Mouse (Mus musculus) heart, postnatal 25 days (tissue): Measurements from ENCODE around the gene Spin2f. TPM values are rescaled to one million over a fixed set of nuclear protein-coding genes. Genes with fewer than 3 reads are reported as not detected.
"Not testable (repeated sequence)": the region's sequence is repeated elsewhere in the genome, so short reads cannot be mapped to it uniquely, and the experiment has no call there.

Source experiments
- DNase-seq: peaks from one replicate; pipeline ENCODE4 v3.0.0; 2022; ENCODE audit warnings: low spot score
- intact Hi-C: fragments of 180-260 bp; cut with DNase I; formaldehyde crosslinking; loops from one replicate; pipeline ENCODE4 v1.15.1; 2025
- total RNA-seq, 2 experiments: library from RNA; stranded (reverse); gene quantifications; 2 replicates each; pipeline ENCODE4 v1.2.3; 2021

The Spin2f gene
- total RNA-seq: not detected

DNA sequence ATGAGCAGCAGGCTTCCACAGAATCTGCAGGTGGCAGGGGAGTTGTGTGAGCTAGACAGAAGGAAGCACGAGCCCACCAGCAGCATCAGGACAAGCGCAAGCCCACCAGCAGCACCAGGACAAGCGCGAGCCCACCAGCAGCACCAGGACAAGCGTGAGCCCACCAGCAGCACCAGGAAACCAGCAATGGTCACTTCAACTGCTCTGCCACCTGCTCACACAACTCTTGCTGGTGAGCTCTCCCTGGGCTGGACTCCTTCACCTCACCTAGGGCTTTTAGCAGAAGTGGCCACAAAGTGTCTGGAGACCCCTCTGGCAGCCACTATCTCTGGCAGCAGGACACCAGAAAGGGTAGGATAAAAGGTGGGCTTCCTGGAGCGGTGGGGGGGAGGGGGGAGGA lies at the start of gene Spin2f:
TSS of gene Spin2f (plus strand) at position 301 of the 400 bp plus-strand sequence.
- intact Hi-C loops, DNase-seq: not testable (repeated sequence)

DNA sequence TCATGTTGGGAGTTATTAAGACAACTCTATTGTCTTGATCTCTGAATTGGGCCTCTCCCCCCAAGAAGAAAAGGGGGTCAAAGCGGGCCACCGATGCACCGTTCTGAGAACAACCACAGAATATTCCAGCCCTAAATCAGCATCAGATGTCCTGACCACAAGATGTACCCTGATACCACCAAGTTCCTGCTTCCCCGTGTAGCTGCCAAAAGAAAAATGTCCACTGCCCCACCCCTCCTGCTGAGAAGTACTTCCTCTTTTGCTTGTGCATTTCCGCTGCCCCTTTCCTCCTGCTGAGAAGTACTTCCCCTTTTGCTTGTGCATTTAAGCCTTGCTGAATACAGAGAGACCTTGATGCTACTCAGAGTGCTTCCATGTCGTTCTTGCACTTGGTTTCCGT lies 41.6 kb upstream of the Spin2f start:
- intact Hi-C loops, DNase-seq: not testable (repeated sequence)

DNA sequence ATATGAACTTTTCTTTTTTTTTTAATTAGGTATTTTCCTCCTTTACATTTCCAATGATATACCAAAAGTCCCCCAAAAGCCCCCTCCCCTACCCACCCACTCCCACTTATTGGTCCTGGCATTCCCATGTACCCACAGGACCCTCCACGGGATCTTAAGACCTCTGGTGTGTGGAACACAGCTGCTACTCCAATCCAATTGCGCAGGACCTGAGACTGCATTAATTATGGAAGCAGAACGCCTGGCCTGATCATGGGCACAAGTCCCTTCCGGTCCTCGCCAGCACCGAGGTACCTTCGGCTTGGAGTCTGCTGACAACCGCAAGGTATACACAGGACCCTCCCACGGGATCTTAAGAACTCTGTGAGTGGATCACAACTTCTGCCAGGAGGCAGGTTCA lies 30.2 kb upstream of the Spin2f start:
- intact Hi-C loops, DNase-seq: not testable (repeated sequence)

GRCm38 (mm10) chrX:31235088-31235487 lies 18.6 kb upstream of the Spin2f start:
- intact Hi-C loops, DNase-seq: not testable (repeated sequence)

GRCm38 (mm10) chrX:31241754-31242153 lies 11.9 kb upstream of the Spin2f start:
- intact Hi-C loops: not testable (repeated sequence)

More at GRCm38 (mm10) chrX:31241754-31242153, 11.9 kb upstream of the Spin2f start:
- DNase-seq: not testable (repeated sequence)

Other genes with a start within 250 kb of the Spin2f start
- not detected for gene Btbd35f29, start 136.2 kb upstream of the Spin2f start, total RNA-seq
- gene Btbd35f26, start 82.6 kb downstream of the Spin2f start, total RNA-seq: not detected
- not detected for gene Btbd35f19, start 130.0 kb downstream of the Spin2f start, total RNA-seq